Mouse (Mus musculus): Measurements from ENCODE around the gene Txlnb. TPM values are rescaled to one million over a fixed set of nuclear protein-coding genes. Genes with fewer than 3 reads are reported as not detected.

Gene Txlnb
- total and polyA plus RNA-seq, 3 experiments, result not detected

GRCm38 (mm10) chr10:17835031-17835430 is 39.0 kb downstream of the Txlnb start:
- no peak overlapping the region for H3K9ac ChIP-seq (ENCODE audit: control insufficient read depth, low read depth, low read length, poor library complexity, severe bottlenecking)
- TF ChIP-seq MXI1 (IDR thresholded peaks at IDR 0.05; ENCODE audit: low read depth, low read length) (no peak), SMC3 (IDR thresholded peaks at IDR 0.05; ENCODE audit: low read depth, low read length) (no peak), MYB (IDR thresholded peaks at IDR 0.05; ENCODE audit: low read depth, low read length) (no peak), NELFE (IDR thresholded peaks at IDR 0.05; ENCODE audit: low read depth, low read length) (no peak), JUND (IDR thresholded peaks at IDR 0.05; ENCODE audit: low read depth, low read length) (no peak), CHD2 (IDR thresholded peaks at IDR 0.05; ENCODE audit: low read length) (no peak)
- no peaks in the 10 kb centered on the region for H3K36me3 ChIP-seq (ENCODE audit: control insufficient read depth in 1 of 2, insufficient read depth in 2 of 2, low read length in 2 of 2)
- no peak overlapping the region for H3K4me3 ChIP-seq (ENCODE audit: control insufficient read depth in 1 of 2, insufficient read depth in 1 of 2, low read depth in 2 of 2, low read length in 2 of 2)
- no peak for DNase-seq (ENCODE audit: low read depth, low spot score)
- H3K9me3 ChIP-seq (replicated peaks; ENCODE audit: insufficient read depth, low read length), result no peaks in the 10 kb centered on the region
- no peaks in the 10 kb centered on the region for H3K4me1 ChIP-seq (ENCODE audit: control insufficient read depth in 1 of 2, insufficient read depth in 2 of 2, low read length in 2 of 2)
- H3K27me3 ChIP-seq (ENCODE audit: control insufficient read depth in 1 of 2, insufficient read depth in 2 of 2, low read length in 2 of 2), result no peaks in the 10 kb centered on the region; a peak in 1 of 4 replicates
- no peaks in the 10 kb centered on the region for H3K79me2 ChIP-seq (ENCODE audit: control insufficient read depth, insufficient read depth, low read length, poor library complexity)
- no peak overlapping the region for H3K27ac ChIP-seq (ENCODE audit: control insufficient read depth, low read depth, low read length)

GRCm38 (mm10) chr10:17836275-17836674 is 40.2 kb downstream of the Txlnb start:
- Histone ChIP-seq H3K9me3 (replicated peaks; ENCODE audit: insufficient read depth, low read length) (no peaks in the 10 kb centered on the region), H3K4me1 (ENCODE audit: control insufficient read depth in 1 of 2, insufficient read depth in 2 of 2, low read length in 2 of 2) (no peaks in the 10 kb centered on the region), H3K27me3 (ENCODE audit: control insufficient read depth in 1 of 2, insufficient read depth in 2 of 2, low read length in 2 of 2) (no peaks in the 10 kb centered on the region; a peak in 1 of 4 replicates), H3K9ac (ENCODE audit: control insufficient read depth, low read depth, low read length, poor library complexity, severe bottlenecking) (no peak overlapping the region), H3K79me2 (ENCODE audit: control insufficient read depth, insufficient read depth, low read length, poor library complexity) (no peaks in the 10 kb centered on the region), H3K36me3 (ENCODE audit: control insufficient read depth in 1 of 2, insufficient read depth in 2 of 2, low read length in 2 of 2) (no peaks in the 10 kb centered on the region), H3K4me3 (ENCODE audit: control insufficient read depth in 1 of 2, insufficient read depth in 1 of 2, low read depth in 2 of 2, low read length in 2 of 2) (no peak overlapping the region), H3K27ac (ENCODE audit: control insufficient read depth, low read depth, low read length) (no peak overlapping the region)
- DNase-seq (ENCODE audit: low read depth, low spot score), result no peak
- TF ChIP-seq MAFK (IDR thresholded peaks at IDR 0.05; ENCODE audit: borderline replicate concordance, low read depth, low read length) (no peak), RCOR1 (IDR thresholded peaks at IDR 0.05; ENCODE audit: low read depth, low read length) (no peak), BHLHE40 (IDR thresholded peaks at IDR 0.05; ENCODE audit: borderline replicate concordance, low read depth, low read length) (no peak), MEF2A (IDR thresholded peaks at IDR 0.05; ENCODE audit: extremely low read depth, insufficient replicate concordance, low read depth, low read length, poor library complexity, severe bottlenecking) (no peak), ELF1 (IDR thresholded peaks at IDR 0.05; ENCODE audit: low read depth, low read length) (no peak), POLR2A (IDR thresholded peaks at IDR 0.05; ENCODE audit: control insufficient read depth in 1 of 2, insufficient read depth in 1 of 2, low read depth in 1 of 2, low read length in 2 of 2, poor library complexity in 1 of 2) (no peak), E2F4 (IDR thresholded peaks at IDR 0.05; ENCODE audit: borderline replicate concordance, low read depth, low read length) (no peak), POLR2AphosphoS5 (IDR thresholded peaks at IDR 0.05; ENCODE audit: borderline replicate concordance, low read depth, low read length) (no peak), NELFE (IDR thresholded peaks at IDR 0.05; ENCODE audit: low read depth, low read length) (no peak), POLR2AphosphoS2 (IDR thresholded peaks at IDR 0.05; ENCODE audit: low read length) (no peak), TBP (IDR thresholded peaks at IDR 0.05; ENCODE audit: low read depth, low read length) (no peak), MYC (IDR thresholded peaks at IDR 0.05; ENCODE audit: low read depth, low read length) (no peak), ZKSCAN1 (IDR thresholded peaks at IDR 0.05; ENCODE audit: low read depth, low read length) (no peak), ZMIZ1 (IDR thresholded peaks at IDR 0.05; ENCODE audit: low read depth, low read length) (no peak), MYB (IDR thresholded peaks at IDR 0.05; ENCODE audit: low read depth, low read length) (no peak), TCF12 (IDR thresholded peaks at IDR 0.05; ENCODE audit: low read depth, low read length) (no peak)
